Mouse (Mus musculus) neural tube, embryonic 12.5 days (tissue): ENCODE measurements around the gene Myrip. TPM values are rescaled to one million over a fixed set of nuclear protein-coding genes. Genes with fewer than 3 reads are reported as not detected.

Experiments
- ATAC-seq: fragments of 200-750 bp; cut with Nextera tagmentation; 2 replicates; pipeline ENCODE4 v1.8.0; 2017; ENCODE audit warnings: low read depth, mild to moderate bottlenecking, moderate TSS enrichment, moderate library complexity; ENCODE audit not compliant: low FRiP score
- H3K27ac ChIP-seq: fragments of 300-500 bp; sonication (generic); 2 replicates; pipeline ENCODE4 v1.5.1; 2016
- H3K27me3 ChIP-seq: fragments of 300-500 bp; sonication (generic); replicated peaks from 2 replicates; pipeline ENCODE4 v1.6.1; 2016; ENCODE audit warnings: mild to moderate bottlenecking
- H3K36me3 ChIP-seq: fragments of 300-500 bp; sonication (generic); 2 replicates; pipeline ENCODE4 v1.6.1; 2016; ENCODE audit warnings: mild to moderate bottlenecking
- H3K4me1 ChIP-seq: fragments of 300-500 bp; sonication (generic); 2 replicates; pipeline ENCODE4 v1.6.1; 2016
- H3K4me2 ChIP-seq: fragments of 300-500 bp; sonication (generic); replicated peaks from 2 replicates; pipeline ENCODE4 v1.6.1; 2016; ENCODE audit warnings: mild to moderate bottlenecking
- H3K4me3 ChIP-seq: fragments of 300-500 bp; sonication (generic); 2 replicates; pipeline ENCODE4 v1.5.1; 2016
- H3K9ac ChIP-seq: fragments of 300-500 bp; sonication (generic); 2 replicates; pipeline ENCODE4 v1.6.1; 2016; ENCODE audit warnings: mild to moderate bottlenecking
- H3K9me3 ChIP-seq: fragments of 300-500 bp; sonication (generic); 2 replicates; pipeline ENCODE4 v1.6.1; 2016; ENCODE audit warnings: mild to moderate bottlenecking
- WGBS: fragments of 180-500 bp; shearing (Covaris S2); methylation state at CpG from one replicate; pipeline ENCODE4 v1.1.7; 2016; 5-methylcytosine and 5-hydroxymethylcytosine counted together
- polyA plus RNA-seq: library from polyadenylated mRNA; unstranded; fragments of >200 nt; fragmentation: Nextera tagmentation; extraction: Ambion mirVana; gene quantifications from 2 replicates; pipeline ENCODE4 v1.2.1, GENCODE M21; 2016

Gene Myrip
- polyA plus RNA-seq, 1 experiment from 2014 or later, result 2.3 TPM

GRCm38 (mm10) chr9:120402368-120402767, 101.1 kb downstream of the Myrip start:
- H3K27ac ChIP-seq, result no peak overlapping the region
- 85% methylated on average over 3 of the region's 3 CpGs for WGBS
- H3K4me2 ChIP-seq, result no peak overlapping the region
- H3K4me1 ChIP-seq, result no peaks in the 10 kb centered on the region
- no peaks in the 10 kb centered on the region for H3K36me3 ChIP-seq
- H3K9me3 ChIP-seq, result no peaks in the 10 kb centered on the region
- ATAC-seq, result no peak
- H3K9ac ChIP-seq, result no peak overlapping the region
- no peak overlapping the region for H3K4me3 ChIP-seq
- no peaks in the 10 kb centered on the region for H3K27me3 ChIP-seq

- H3K27me3 ChIP-seq, result no peaks in the 10 kb centered on the region
- ATAC-seq, result no peak
Measured at GRCm38 (mm10) chr9:120403661-120404060, 102.3 kb downstream of the Myrip start.

GRCm38 (mm10) chr9:120409663-120410181, 108.4 kb downstream of the Myrip start:
- no peaks in the 10 kb centered on the region for H3K36me3 ChIP-seq
- H3K27ac ChIP-seq, result no peak overlapping the region
- H3K27me3 ChIP-seq, result no peaks in the 10 kb centered on the region
- no peak for ATAC-seq
- H3K4me3 ChIP-seq, result no peak overlapping the region
- H3K9me3 ChIP-seq, result no peaks in the 10 kb centered on the region
- H3K4me2 ChIP-seq, result no peak overlapping the region
- H3K9ac ChIP-seq, result no peak overlapping the region
- no peaks in the 10 kb centered on the region for H3K4me1 ChIP-seq
- 81% methylated on average over 17 of the region's 17 CpGs for WGBS

More at GRCm38 (mm10) chr9:120403661-120404060, 102.3 kb downstream of the Myrip start:
- Histone ChIP-seq H3K36me3 (no peaks in the 10 kb centered on the region), H3K4me1 (no peaks in the 10 kb centered on the region), H3K4me3 (no peak overlapping the region), H3K9ac (no peak overlapping the region), H3K27ac (no peak overlapping the region), H3K9me3 (no peaks in the 10 kb centered on the region), H3K4me2 (no peak overlapping the region)
- WGBS, result 77% methylated on average over 5 of the region's 5 CpGs

GRCm38 (mm10) chr9:120410421-120410820, 109.1 kb downstream of the Myrip start:
- H3K27me3 ChIP-seq, result no peaks in the 10 kb centered on the region
- no peak for ATAC-seq
- H3K4me2 ChIP-seq, result no peak overlapping the region
- H3K4me1 ChIP-seq, result no peaks in the 10 kb centered on the region
- H3K36me3 ChIP-seq, result no peaks in the 10 kb centered on the region
- no peak overlapping the region for H3K27ac ChIP-seq
- H3K9ac ChIP-seq, result no peak overlapping the region
- 39% methylated on average over 5 of the region's 5 CpGs for WGBS
- H3K9me3 ChIP-seq, result no peaks in the 10 kb centered on the region
- H3K4me3 ChIP-seq, result no peak overlapping the region

- no peak overlapping the region for H3K4me2 ChIP-seq
- ATAC-seq, result no peak
- H3K27ac ChIP-seq, result no peak overlapping the region
- H3K4me3 ChIP-seq, result no peak overlapping the region
- no peak overlapping the region for H3K9ac ChIP-seq
- H3K27me3 ChIP-seq, result no peaks in the 10 kb centered on the region
- no peaks in the 10 kb centered on the region for H3K4me1 ChIP-seq
- no peaks in the 10 kb centered on the region for H3K36me3 ChIP-seq
- no peaks in the 10 kb centered on the region for H3K9me3 ChIP-seq
- WGBS, result 2% methylated on average over 7 of the region's 7 CpGs
Measured at GRCm38 (mm10) chr9:120415504-120415903, 114.2 kb downstream of the Myrip start.

- no peaks in the 10 kb centered on the region for H3K9me3 ChIP-seq
- no peaks in the 10 kb centered on the region for H3K27me3 ChIP-seq
- H3K36me3 ChIP-seq, result no peaks in the 10 kb centered on the region
- H3K27ac ChIP-seq, result no peak overlapping the region
- ATAC-seq, result no peak
- H3K4me2 ChIP-seq, result no peak overlapping the region
- H3K4me1 ChIP-seq, result no peaks in the 10 kb centered on the region
- WGBS, result 90% methylated on average over 5 of the region's 5 CpGs
- no peak overlapping the region for H3K4me3 ChIP-seq
- no peak overlapping the region for H3K9ac ChIP-seq
Measured at GRCm38 (mm10) chr9:120416151-120416550, 114.8 kb downstream of the Myrip start.

GRCm38 (mm10) chr9:120416729-120417128, 115.4 kb downstream of the Myrip start:
- WGBS, result 85% methylated on average over 5 of the region's 5 CpGs
- H3K4me3 ChIP-seq, result no peak overlapping the region
- no peaks in the 10 kb centered on the region for H3K4me1 ChIP-seq
- H3K9me3 ChIP-seq, result no peaks in the 10 kb centered on the region
- no peak overlapping the region for H3K27ac ChIP-seq
- H3K4me2 ChIP-seq, result no peak overlapping the region
- ATAC-seq, result no peak
- H3K36me3 ChIP-seq, result no peaks in the 10 kb centered on the region
- H3K9ac ChIP-seq, result no peak overlapping the region
- H3K27me3 ChIP-seq, result no peaks in the 10 kb centered on the region

- no peak for ATAC-seq
- 87% methylated on average over 7 of the region's 7 CpGs for WGBS
- Histone ChIP-seq H3K4me1 (no peaks in the 10 kb centered on the region), H3K27ac (no peak overlapping the region), H3K9me3 (no peaks in the 10 kb centered on the region), H3K4me2 (no peak overlapping the region), H3K27me3 (no peaks in the 10 kb centered on the region), H3K4me3 (no peak overlapping the region), H3K36me3 (no peaks in the 10 kb centered on the region), H3K9ac (no peak overlapping the region)
Measured at GRCm38 (mm10) chr9:120418582-120418981, 117.3 kb downstream of the Myrip start.

GRCm38 (mm10) chr9:120424567-120424966, 123.3 kb downstream of the Myrip start:
- no peak for ATAC-seq
- Histone ChIP-seq H3K9ac (no peak overlapping the region), H3K9me3 (no peaks in the 10 kb centered on the region), H3K4me3 (no peak overlapping the region), H3K27me3 (no peaks in the 10 kb centered on the region), H3K27ac (no peak overlapping the region), H3K36me3 (no peaks in the 10 kb centered on the region), H3K4me1 (no peaks in the 10 kb centered on the region), H3K4me2 (no peak overlapping the region)
- WGBS, result 70% methylated on average over 7 of the region's 7 CpGs

GRCm38 (mm10) chr9:120425768-120426167, 124.5 kb downstream of the Myrip start:
- 58% methylated on average over 5 of the region's 5 CpGs for WGBS
- Histone ChIP-seq H3K9me3 (no peaks in the 10 kb centered on the region), H3K27me3 (no peaks in the 10 kb centered on the region), H3K4me1 (no peaks in the 10 kb centered on the region), H3K36me3 (no peaks in the 10 kb centered on the region), H3K27ac (no peak overlapping the region), H3K4me3 (no peak overlapping the region), H3K4me2 (no peak overlapping the region), H3K9ac (no peak overlapping the region)
- no peak for ATAC-seq

GRCm38 (mm10) chr9:120428181-120428580, 126.9 kb downstream of the Myrip start:
- Histone ChIP-seq H3K4me2 (no peak overlapping the region), H3K4me3 (no peak overlapping the region), H3K27me3 (no peaks in the 10 kb centered on the region), H3K4me1 (no peaks in the 10 kb centered on the region), H3K9ac (no peak overlapping the region), H3K36me3 (no peaks in the 10 kb centered on the region), H3K9me3 (no peaks in the 10 kb centered on the region), H3K27ac (no peak overlapping the region)
- ATAC-seq, result no peak
- 80% methylated on average over 6 of the region's 6 CpGs for WGBS

- 30% methylated on average over 8 of the region's 8 CpGs for WGBS
- H3K4me2 ChIP-seq, result no peak overlapping the region
- no peaks in the 10 kb centered on the region for H3K4me1 ChIP-seq
- no peak overlapping the region for H3K9ac ChIP-seq
- no peaks in the 10 kb centered on the region for H3K27me3 ChIP-seq
- H3K4me3 ChIP-seq, result no peak overlapping the region
- H3K36me3 ChIP-seq, result no peaks in the 10 kb centered on the region
- H3K27ac ChIP-seq, result no peak overlapping the region
- peak; percentile 50 for ATAC-seq
- H3K9me3 ChIP-seq, result 0 out of 2 replicates have a peak, but pooled peaks cover 3% of the 10 kb centered on the region
Measured at GRCm38 (mm10) chr9:120433747-120434146, 132.4 kb downstream of the Myrip start.

GRCm38 (mm10) chr9:120435841-120436240, 134.5 kb downstream of the Myrip start:
- no peak overlapping the region for H3K9ac ChIP-seq
- H3K27ac ChIP-seq, result no peak overlapping the region
- H3K4me2 ChIP-seq, result no peak overlapping the region
- no peaks in the 10 kb centered on the region for H3K27me3 ChIP-seq
- no peak for ATAC-seq
- WGBS, result 54% methylated on average over 8 of the region's 8 CpGs
- H3K36me3 ChIP-seq, result no peaks in the 10 kb centered on the region
- no peaks in the 10 kb centered on the region for H3K4me1 ChIP-seq
- H3K4me3 ChIP-seq, result no peak overlapping the region
- H3K9me3 ChIP-seq, result peaks cover 3% of the 10 kb centered on the region; the same call in 1 of the 2 replicates
